Mouse (Mus musculus): ENCODE data around the gene Tspan8. TPM values are rescaled to one million over a fixed set of nuclear protein-coding genes. Genes with fewer than 3 reads are reported as not detected.
"Not testable (repeated sequence)": the region's sequence is repeated elsewhere in the genome, so short reads cannot be mapped to it uniquely, and the experiment has no call there.

Tspan8 gene
- 1.7 and 1.8 TPM in 2 replicates for polyA plus RNA-seq (2012; rRNA removed)

- no peak for DNase-seq (ENCODE audit: low read depth)
These were observed at the start of gene Tspan8 for GRCm38 (mm10) chr10:115816511-115816910. Gene Tspan8 (plus strand): TSS chr10:115816832.

GRCm38 (mm10) chr10:115770032-115770431, 46.6 kb upstream of the Tspan8 start:
- DNase-seq (ENCODE audit: low read depth), result no peak

- no peak for DNase-seq (ENCODE audit: low read depth)
These were observed 42.2 kb upstream of the Tspan8 start for GRCm38 (mm10) chr10:115774451-115774850.

DNA sequence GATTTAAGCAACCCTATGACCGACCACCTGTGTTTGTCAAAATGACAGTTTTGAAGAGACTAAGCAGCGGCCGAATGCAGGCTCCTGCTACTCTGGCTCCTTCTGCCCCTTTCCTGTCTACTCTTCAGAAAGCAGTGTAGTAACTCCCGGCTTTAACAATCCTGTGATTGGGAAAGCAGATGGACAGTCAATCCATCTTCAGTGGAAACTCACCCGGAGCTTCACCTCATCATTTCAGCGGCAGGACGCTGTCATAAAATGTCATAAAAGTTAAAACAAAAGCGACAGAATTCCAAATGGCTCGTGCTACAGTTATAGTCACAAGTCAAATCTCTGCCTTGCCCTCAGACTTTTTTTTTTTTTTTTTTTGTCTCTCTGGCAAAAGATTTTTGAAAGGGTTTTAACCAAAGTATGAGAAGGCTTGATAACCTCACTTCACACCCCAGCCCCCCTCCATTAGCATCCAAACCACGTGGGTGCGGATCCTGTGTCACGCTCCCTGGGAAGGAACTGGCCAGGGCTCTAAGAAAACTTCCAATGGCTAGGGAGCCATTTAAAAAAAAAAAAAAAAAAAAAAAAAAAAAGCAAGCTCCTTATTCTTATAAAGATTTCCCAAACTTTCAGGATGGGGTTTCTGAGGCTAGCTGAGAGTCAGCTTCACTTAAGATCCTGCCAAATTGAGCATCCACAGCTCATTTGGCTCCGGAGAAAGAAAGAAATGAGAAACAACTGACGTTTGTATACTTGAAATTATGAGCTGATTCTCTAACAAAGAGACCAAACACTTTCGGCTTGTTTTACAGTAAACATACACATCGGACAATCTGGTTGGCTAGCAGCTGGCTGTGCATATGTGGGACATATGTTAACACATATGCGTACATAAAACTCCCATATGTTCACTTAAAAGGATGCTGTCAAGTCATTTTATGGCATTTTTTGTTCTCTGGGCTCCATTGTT, 40.4 kb upstream of the Tspan8 start:
- no peak for DNase-seq (ENCODE audit: low read depth)

- DNase-seq (ENCODE audit: low read depth), result no peak
These were observed 39.3 kb upstream of the Tspan8 start for GRCm38 (mm10) chr10:115777366-115777765.

DNA sequence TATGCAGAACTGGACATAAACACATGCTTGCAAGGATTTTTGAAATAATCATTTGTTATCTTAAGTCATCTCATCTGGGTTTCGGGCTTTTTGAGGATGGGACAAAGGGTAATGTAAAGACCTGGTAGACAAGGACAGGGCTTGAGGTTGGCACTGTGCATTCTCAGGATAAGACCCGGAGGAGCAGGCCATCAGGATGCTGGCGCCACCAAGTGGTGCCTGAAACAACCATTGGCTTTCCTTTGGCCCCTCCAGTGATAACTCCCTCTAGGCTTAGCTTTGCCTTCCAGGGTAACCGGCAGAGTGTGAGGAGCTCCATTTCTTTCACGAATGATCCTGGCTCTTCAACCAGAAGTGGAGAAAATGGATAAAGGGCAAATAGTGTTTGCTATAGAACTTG, 38.0 kb upstream of the Tspan8 start:
- no peak for DNase-seq (ENCODE audit: low read depth)

GRCm38 (mm10) chr10:115780239-115781016, 36.2 kb upstream of the Tspan8 start:
- no peak for DNase-seq (ENCODE audit: low read depth)

GRCm38 (mm10) chr10:115783232-115783631, 33.4 kb upstream of the Tspan8 start:
- DNase-seq (ENCODE audit: low read depth), result no peak

GRCm38 (mm10) chr10:115790788-115791187, 25.8 kb upstream of the Tspan8 start:
- no peak for DNase-seq (ENCODE audit: low read depth)

DNA sequence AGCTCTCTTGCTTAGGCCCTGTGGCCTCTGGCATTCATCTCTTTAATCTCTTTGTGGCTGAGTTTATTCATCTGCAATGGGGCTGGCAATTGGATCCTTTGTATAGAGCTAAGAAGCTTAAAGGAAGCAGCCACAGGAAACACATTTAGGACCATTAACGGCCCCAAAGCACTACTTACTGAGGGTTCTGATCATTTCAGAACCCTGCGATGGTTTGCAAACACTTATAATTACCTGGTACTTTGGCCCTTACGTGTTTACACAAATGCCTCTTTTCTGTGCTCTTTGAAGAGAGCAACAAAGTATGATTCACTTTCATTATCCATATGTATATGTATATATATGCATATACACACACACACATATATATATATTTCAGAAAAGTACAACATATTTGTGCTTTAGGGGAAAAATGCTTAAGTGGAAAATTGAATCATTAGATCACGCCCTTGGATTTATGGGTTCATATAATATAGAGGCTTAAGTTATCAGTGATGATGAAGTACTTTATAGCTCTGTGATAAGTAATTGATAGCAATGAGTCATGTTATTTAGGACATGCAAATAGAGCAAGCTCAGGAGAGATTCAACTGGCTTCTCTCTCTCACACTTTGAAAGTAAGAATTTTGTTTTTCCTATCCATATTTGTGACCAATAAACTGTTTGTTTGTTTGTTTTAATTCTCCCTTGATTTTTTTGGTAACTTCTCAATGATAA, 20.4 kb upstream of the Tspan8 start:
- DNase-seq (ENCODE audit: low read depth), result no peak

DNA sequence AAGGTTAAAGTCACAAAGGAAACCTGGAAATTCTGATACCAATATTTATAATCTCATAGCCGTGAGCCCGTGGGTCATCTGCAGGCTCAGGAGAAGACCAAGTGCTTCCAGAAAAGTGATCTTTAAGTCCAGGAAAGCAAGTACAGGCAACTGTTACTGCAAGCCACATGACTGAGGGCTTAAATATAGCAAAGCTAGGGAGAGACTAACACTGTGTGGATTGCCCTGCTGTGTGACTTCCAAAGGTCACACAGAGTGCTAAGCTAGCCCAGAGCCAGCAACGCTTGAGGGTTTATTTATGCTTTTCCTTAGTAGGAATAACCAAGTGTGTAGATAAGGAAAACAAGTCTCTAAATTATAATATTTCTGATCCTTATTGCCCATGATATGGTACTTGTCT, 15.2 kb upstream of the Tspan8 start:
- DNase-seq (ENCODE audit: low read depth), result no peak

DNA sequence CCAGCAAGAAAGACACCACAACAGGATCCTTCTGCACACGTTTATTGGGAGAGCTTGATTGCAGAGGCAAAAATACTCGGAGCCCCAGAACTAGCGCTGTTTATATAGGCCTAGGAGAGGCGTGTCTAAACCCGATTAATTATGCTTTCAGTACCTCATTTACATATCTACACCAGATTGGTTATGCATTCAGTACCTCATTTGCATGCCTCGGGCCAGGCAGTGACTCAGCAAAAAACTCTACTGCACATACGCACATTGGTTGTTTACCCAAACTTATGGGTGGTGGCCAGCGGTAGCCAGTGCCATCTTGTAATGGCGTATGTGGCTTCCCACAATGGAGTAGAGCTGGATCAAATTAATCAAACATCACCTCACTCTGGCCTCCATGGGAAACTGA, 13.6 kb upstream of the Tspan8 start:
- not testable (repeated sequence) for DNase-seq (ENCODE audit: low read depth)

DNA sequence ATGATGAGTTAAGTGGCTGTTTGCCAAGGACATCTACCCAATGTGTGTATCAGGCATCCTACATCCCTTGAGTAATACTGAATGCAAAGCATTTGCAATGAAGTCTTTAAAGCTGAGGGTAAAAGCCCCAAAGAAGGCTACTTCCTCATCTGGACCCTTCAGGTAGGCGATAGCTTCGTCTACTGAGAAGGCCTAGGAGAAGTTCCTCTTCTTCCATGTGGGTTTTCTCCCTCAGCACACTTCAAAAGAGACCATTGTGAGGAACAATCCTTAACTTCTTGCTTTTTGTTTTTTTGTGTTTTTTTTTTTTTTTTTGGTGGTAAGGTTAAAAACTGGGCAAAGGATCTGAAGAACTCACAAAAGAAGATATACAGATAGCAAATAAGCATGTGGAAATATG, 12.9 kb upstream of the Tspan8 start:
- no peak for DNase-seq (ENCODE audit: low read depth)

DNA sequence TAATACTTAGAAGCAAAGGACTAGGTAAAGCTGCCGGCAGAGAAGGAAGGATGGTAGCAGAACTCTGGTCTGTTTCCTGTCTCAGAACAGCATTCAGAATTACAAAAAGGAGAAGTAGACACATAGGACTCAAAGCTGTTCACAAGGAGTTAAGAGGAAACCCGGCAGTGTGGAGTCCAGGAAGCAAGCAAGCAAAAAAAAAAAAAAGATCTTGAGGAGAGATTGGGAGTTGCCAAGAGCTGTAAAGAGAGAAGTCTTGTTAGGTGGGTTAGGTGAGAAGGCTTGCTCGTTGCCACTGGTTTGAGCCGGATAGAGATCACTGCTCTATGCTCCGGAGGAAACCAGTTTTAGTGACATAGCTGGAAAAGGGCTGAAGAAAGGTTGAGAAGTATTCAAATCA, 10.6 kb upstream of the Tspan8 start:
- DNase-seq (ENCODE audit: low read depth), result no peak

GRCm38 (mm10) chr10:115809169-115809568, 7.5 kb upstream of the Tspan8 start:
- no peak for DNase-seq (ENCODE audit: low read depth)

DNA sequence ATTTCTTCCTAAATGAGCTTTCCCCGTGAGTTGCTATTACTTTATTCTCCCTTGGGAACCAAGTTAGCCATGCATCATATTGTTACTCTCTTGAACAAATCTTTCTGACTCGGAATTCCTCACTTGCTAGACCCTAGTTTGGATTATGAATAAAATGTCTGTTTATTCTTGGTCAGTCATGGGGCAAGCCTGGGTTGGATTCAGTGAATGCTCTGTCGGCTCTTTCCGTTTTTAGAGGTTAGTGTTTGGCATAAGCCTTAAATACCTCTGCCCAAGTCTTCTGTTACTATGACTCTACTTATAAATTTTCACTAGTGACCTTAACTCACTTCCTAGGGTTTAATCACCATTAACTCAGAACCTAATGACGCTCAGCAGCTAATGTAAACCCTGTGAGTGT, 5.1 kb upstream of the Tspan8 start:
- DNase-seq (ENCODE audit: low read depth), result no peak

DNA sequence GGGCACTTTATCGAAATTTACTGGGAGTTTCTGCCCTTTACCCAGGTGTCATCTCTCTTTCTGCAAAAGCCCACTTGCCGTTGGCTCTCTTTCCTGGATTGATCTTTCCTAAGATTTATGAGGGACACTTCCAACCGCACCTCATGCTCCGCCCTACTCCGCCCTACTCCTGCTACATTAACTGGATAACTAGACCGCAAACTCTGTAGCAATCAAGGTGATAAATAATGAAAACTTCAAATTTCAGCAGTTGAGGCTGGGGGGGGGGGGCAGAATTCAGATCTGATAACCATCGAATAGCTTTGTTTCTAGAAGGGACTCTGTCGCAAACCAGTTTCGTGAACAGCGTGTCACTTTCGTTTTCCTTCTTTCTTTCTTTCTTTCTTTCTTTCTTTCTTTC, 1.8 kb upstream of the Tspan8 start:
- peak; percentile 8 for DNase-seq (ENCODE audit: low read depth)

GRCm38 (mm10) chr10:115817056-115817724, 558 bp downstream of the Tspan8 start:
- DNase-seq (ENCODE audit: low read depth), result no peak

DNA sequence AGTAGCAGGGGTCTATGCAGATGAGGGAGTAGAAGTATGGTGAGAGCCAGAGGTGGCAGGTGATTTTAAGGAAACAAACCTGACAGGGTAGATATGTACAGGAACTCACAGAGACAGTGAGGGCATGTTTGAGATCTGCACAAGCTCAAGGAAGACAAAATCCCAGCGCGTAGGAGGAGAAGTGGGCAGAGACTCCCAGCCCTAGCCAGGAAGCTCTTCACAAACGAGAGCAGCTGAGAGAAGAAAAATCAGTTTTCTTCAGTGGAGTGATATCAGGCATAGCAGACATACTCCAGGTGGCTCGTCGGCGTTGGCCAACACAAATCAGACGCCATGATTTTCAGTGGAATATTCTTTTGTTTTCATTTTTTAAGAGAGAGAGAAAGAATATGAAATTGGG, 8.7 kb downstream of the Tspan8 start:
- no peak for DNase-seq (ENCODE audit: low read depth)

DNA sequence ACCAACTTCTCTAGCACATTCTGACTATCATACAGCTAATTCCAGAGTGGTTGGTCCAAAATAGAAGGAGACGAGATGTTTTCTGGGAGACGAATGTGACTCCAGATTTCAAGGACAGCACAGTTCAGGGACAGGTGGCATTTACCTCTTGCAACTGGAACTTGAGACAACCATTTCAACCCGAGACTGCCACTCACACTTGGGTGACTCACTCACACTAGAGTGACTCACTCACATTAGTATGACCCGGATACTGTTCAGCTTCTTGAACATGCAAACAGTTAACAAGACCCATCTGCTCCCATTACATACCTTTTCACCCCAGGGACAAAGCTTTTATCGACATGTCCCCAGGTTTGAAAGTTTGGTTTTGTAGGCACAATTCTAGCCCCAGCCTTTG, 12.2 kb downstream of the Tspan8 start:
- DNase-seq (ENCODE audit: low read depth), result peak; percentile 8

GRCm38 (mm10) chr10:115829696-115830095, 13.1 kb downstream of the Tspan8 start:
- DNase-seq (ENCODE audit: low read depth), result no peak

GRCm38 (mm10) chr10:115830726-115831125, 14.1 kb downstream of the Tspan8 start:
- no peak for DNase-seq (ENCODE audit: low read depth)
